Mouse (Mus musculus) E14TG2a.4 (cell line): ENCODE measurements around the gene Disc1.

Experiments
- CTCF ChIP-seq: conservative IDR thresholded peaks from 2 replicates; pipeline ENCODE4 v1.5.1; 2014; ENCODE audit warnings: low read length
- POU5F1 ChIP-seq: IDR thresholded peaks from 2 replicates; pipeline ENCODE4 v1.6.1; 2014; ENCODE audit warnings: low read length, borderline replicate concordance

DNA sequence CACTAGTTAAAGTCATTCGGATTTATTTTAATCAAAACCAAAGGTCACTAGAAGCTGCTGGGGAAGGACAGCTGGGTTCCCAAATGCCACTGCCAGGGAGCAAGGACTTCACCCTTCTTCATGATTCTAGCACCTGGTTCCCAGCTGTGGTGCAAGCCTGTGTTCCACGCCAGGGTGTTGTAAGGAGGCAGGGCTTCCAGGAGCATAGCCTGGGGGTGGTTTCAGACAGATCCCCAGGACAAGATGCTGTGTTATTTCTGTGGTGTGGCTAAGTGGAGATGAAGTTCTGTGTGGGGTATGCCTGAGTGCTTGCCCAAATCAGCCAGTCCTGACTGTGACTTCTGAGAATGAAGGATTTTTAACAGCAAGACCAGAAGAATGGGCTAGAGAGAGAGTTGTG, 12.5 kb upstream of the Disc1 start:
- TF ChIP-seq CTCF (no peak), POU5F1 (no peak)
